Mouse (Mus musculus) heart, embryonic 15.5 days (tissue): ENCODE data around the gene Rab33b. TPM values are rescaled to one million over a fixed set of nuclear protein-coding genes. Genes with fewer than 3 reads are reported as not detected.

Experiments
- ATAC-seq: fragments of 200-750 bp; cut with Nextera tagmentation; replicated peaks from 2 replicates; pipeline ENCODE4 v1.8.0; 2017; ENCODE audit warnings: low read depth, moderate TSS enrichment; ENCODE audit not compliant: insufficient number of reproducible peaks, insufficient read depth, low FRiP score
- H3K27ac ChIP-seq: fragments of 300-500 bp; sonication (generic); 2 replicates; pipeline ENCODE4 v1.5.1; 2015; ENCODE audit warnings: mild to moderate bottlenecking, inconsistent platforms
- H3K27me3 ChIP-seq: fragments of 300-500 bp; sonication (generic); 2 replicates; pipeline ENCODE4 v1.6.1; 2015; ENCODE audit warnings: inconsistent platforms
- H3K36me3 ChIP-seq: fragments of 300-500 bp; sonication (generic); 2 replicates; pipeline ENCODE4 v1.6.1; 2015; ENCODE audit warnings: mild to moderate bottlenecking, inconsistent platforms
- H3K4me1 ChIP-seq: fragments of 300-500 bp; sonication (generic); replicated peaks from 2 replicates; pipeline ENCODE4 v1.6.1; 2015; ENCODE audit warnings: inconsistent platforms
- H3K4me2 ChIP-seq: fragments of 300-500 bp; sonication (generic); 2 replicates; pipeline ENCODE4 v1.6.1; 2015; ENCODE audit warnings: inconsistent platforms, mild to moderate bottlenecking, moderate library complexity
- H3K4me3 ChIP-seq: fragments of 300-500 bp; sonication (generic); 2 replicates; pipeline ENCODE4 v1.5.1; 2015; ENCODE audit warnings: mild to moderate bottlenecking, inconsistent platforms
- H3K9ac ChIP-seq: fragments of 300-500 bp; sonication (generic); 2 replicates; pipeline ENCODE4 v1.6.1; 2015; ENCODE audit warnings: mild to moderate bottlenecking, inconsistent platforms
- H3K9me3 ChIP-seq: fragments of 300-500 bp; sonication (generic); replicated peaks from 2 replicates; pipeline ENCODE4 v1.6.1; 2016; ENCODE audit warnings: inconsistent platforms
- WGBS: fragments of 180-500 bp; shearing (Covaris S2); methylation state at CpG from one replicate; pipeline ENCODE4 v1.1.7; 2015; ENCODE audit warnings: mixed read lengths; 5-methylcytosine and 5-hydroxymethylcytosine counted together
- polyA plus RNA-seq: library from polyadenylated mRNA; unstranded; fragments of >200 nt; fragmentation: Nextera tagmentation; extraction: Ambion mirVana; gene quantifications from 2 replicates; pipeline ENCODE4 v1.2.1, GENCODE M21; 2015

Rab33b gene
- polyA plus RNA-seq, 1 experiment from 2014 or later = 14.9 TPM

- no peaks in the 10 kb centered on the region for H3K9me3 ChIP-seq
- 86% methylated on average over 4 of the region's 4 CpGs for WGBS
- no peak overlapping the region for H3K9ac ChIP-seq
- H3K36me3 ChIP-seq = no peaks in the 10 kb centered on the region; the same call in 1 of the 2 replicates
- ATAC-seq = no peak
- H3K4me1 ChIP-seq = peaks cover 25% of the 10 kb centered on the region
- H3K27ac ChIP-seq = no peak overlapping the region
- no peak overlapping the region for H3K4me2 ChIP-seq
- H3K27me3 ChIP-seq = no peaks in the 10 kb centered on the region
- H3K4me3 ChIP-seq = no peak overlapping the region
Observed at GRCm38 (mm10) chr3:51486491-51487195, 2.9 kb downstream of the Rab33b start.

- WGBS = 82% methylated on average over 7 of the region's 7 CpGs
- Histone ChIP-seq H3K9ac (no peak overlapping the region), H3K36me3 (peaks cover 13% of the 10 kb centered on the region), H3K27ac (no peak overlapping the region), H3K9me3 (no peaks in the 10 kb centered on the region), H3K4me2 (no peak overlapping the region), H3K4me1 (peaks cover 23% of the 10 kb centered on the region), H3K27me3 (no peaks in the 10 kb centered on the region), H3K4me3 (no peak overlapping the region)
- ATAC-seq = no peak
Observed at GRCm38 (mm10) chr3:51490088-51490753, 6.5 kb downstream of the Rab33b start.

GRCm38 (mm10) chr3:51493272-51493838 is 9.6 kb downstream of the Rab33b start:
- H3K4me1 ChIP-seq = peaks cover 10% of the 10 kb centered on the region
- no peaks in the 10 kb centered on the region for H3K9me3 ChIP-seq
- peak overlapping the region; percentile 35; the same call in 1 of the 2 replicates for H3K27ac ChIP-seq
- 52% methylated on average over 13 of the region's 13 CpGs for WGBS
- no peak overlapping the region for H3K4me2 ChIP-seq
- no peak overlapping the region for H3K9ac ChIP-seq
- H3K36me3 ChIP-seq = peaks cover 16% of the 10 kb centered on the region
- H3K4me3 ChIP-seq = no peak overlapping the region
- no peak for ATAC-seq
- H3K27me3 ChIP-seq = no peaks in the 10 kb centered on the region

GRCm38 (mm10) chr3:51494466-51494865 is 10.7 kb downstream of the Rab33b start:
- Histone ChIP-seq H3K4me2 (no peak overlapping the region), H3K27ac (no peak overlapping the region), H3K4me1 (peaks cover 10% of the 10 kb centered on the region), H3K27me3 (no peaks in the 10 kb centered on the region), H3K9ac (no peak overlapping the region), H3K9me3 (no peaks in the 10 kb centered on the region), H3K4me3 (no peak overlapping the region), H3K36me3 (peaks cover 16% of the 10 kb centered on the region)
- WGBS = 83% methylated on average over 2 of the region's 2 CpGs
- ATAC-seq = no peak

GRCm38 (mm10) chr3:51495646-51496045 is 11.9 kb downstream of the Rab33b start:
- no peak overlapping the region for H3K4me2 ChIP-seq
- no peaks in the 10 kb centered on the region for H3K27me3 ChIP-seq
- H3K4me3 ChIP-seq = no peak overlapping the region
- 89% methylated on average over 9 of the region's 9 CpGs for WGBS
- H3K9me3 ChIP-seq = no peaks in the 10 kb centered on the region
- no peak for ATAC-seq
- H3K4me1 ChIP-seq = peaks cover 10% of the 10 kb centered on the region
- peaks cover 16% of the 10 kb centered on the region for H3K36me3 ChIP-seq
- H3K27ac ChIP-seq = no peak overlapping the region
- no peak overlapping the region for H3K9ac ChIP-seq

GRCm38 (mm10) chr3:51497978-51498377 is 14.3 kb downstream of the Rab33b start:
- 96% methylated on average over 1 of the region's 1 CpGs for WGBS

GRCm38 (mm10) chr3:51498659-51499058 is 14.9 kb downstream of the Rab33b start:
- Histone ChIP-seq H3K36me3 (peaks cover 12% of the 10 kb centered on the region), H3K4me1 (peaks cover 4% of the 10 kb centered on the region; the same call in 1 of the 2 replicates)
- 58% methylated on average over 5 of the region's 5 CpGs for WGBS

More at GRCm38 (mm10) chr3:51497978-51498377, 14.3 kb downstream of the Rab33b start:
- H3K4me3 ChIP-seq = no peak overlapping the region
- peaks cover 10% of the 10 kb centered on the region for H3K4me1 ChIP-seq
- peaks cover 16% of the 10 kb centered on the region for H3K36me3 ChIP-seq
- no peak for ATAC-seq
- H3K4me2 ChIP-seq = no peak overlapping the region
- H3K27me3 ChIP-seq = no peaks in the 10 kb centered on the region
- H3K9me3 ChIP-seq = no peaks in the 10 kb centered on the region
- no peak overlapping the region for H3K27ac ChIP-seq
- H3K9ac ChIP-seq = no peak overlapping the region

GRCm38 (mm10) chr3:51499876-51500275 is 16.2 kb downstream of the Rab33b start:
- Histone ChIP-seq H3K4me1 (no peaks in the 10 kb centered on the region), H3K9me3 (no peaks in the 10 kb centered on the region), H3K27ac (no peak overlapping the region), H3K9ac (no peak overlapping the region), H3K36me3 (peaks cover 4% of the 10 kb centered on the region; the same call in 1 of the 2 replicates), H3K4me2 (no peak overlapping the region), H3K4me3 (no peak overlapping the region), H3K27me3 (no peaks in the 10 kb centered on the region)
- 87% methylated on average over 4 of the region's 4 CpGs for WGBS
- ATAC-seq = no peak

More at GRCm38 (mm10) chr3:51498659-51499058, 14.9 kb downstream of the Rab33b start:
- H3K27ac ChIP-seq = no peak overlapping the region
- no peak for ATAC-seq
- no peaks in the 10 kb centered on the region for H3K27me3 ChIP-seq
- H3K9ac ChIP-seq = no peak overlapping the region
- H3K4me3 ChIP-seq = no peak overlapping the region
- H3K4me2 ChIP-seq = no peak overlapping the region
- no peaks in the 10 kb centered on the region for H3K9me3 ChIP-seq

GRCm38 (mm10) chr3:51504385-51504952 is 20.7 kb downstream of the Rab33b start:
- Histone ChIP-seq H3K4me2 (no peak overlapping the region), H3K4me1 (0 out of 2 replicates have a peak, but pooled peaks cover 3% of the 10 kb centered on the region), H3K4me3 (no peak overlapping the region), H3K27me3 (no peaks in the 10 kb centered on the region), H3K27ac (no peak overlapping the region), H3K9me3 (no peaks in the 10 kb centered on the region), H3K9ac (no peak overlapping the region), H3K36me3 (no peaks in the 10 kb centered on the region)
- no peak for ATAC-seq
- 81% methylated on average over 11 of the region's 11 CpGs for WGBS

- Histone ChIP-seq H3K4me3 (no peak overlapping the region), H3K9ac (no peak overlapping the region), H3K4me1 (0 out of 2 replicates have a peak, but pooled peaks cover 3% of the 10 kb centered on the region), H3K27ac (no peak overlapping the region), H3K27me3 (no peaks in the 10 kb centered on the region), H3K36me3 (no peaks in the 10 kb centered on the region), H3K4me2 (no peak overlapping the region), H3K9me3 (no peaks in the 10 kb centered on the region)
- WGBS = 60% methylated on average over 19 of the region's 19 CpGs
- no peak for ATAC-seq
Observed at GRCm38 (mm10) chr3:51505465-51505864, 21.7 kb downstream of the Rab33b start.

GRCm38 (mm10) chr3:51510903-51511302 is 27.2 kb downstream of the Rab33b start:
- H3K4me1 ChIP-seq = no peaks in the 10 kb centered on the region
- H3K4me3 ChIP-seq = peak overlapping the region; percentile 33
- H3K27me3 ChIP-seq = no peaks in the 10 kb centered on the region
- no peaks in the 10 kb centered on the region for H3K9me3 ChIP-seq
- H3K36me3 ChIP-seq = no peaks in the 10 kb centered on the region
- no peak overlapping the region for H3K9ac ChIP-seq
- H3K27ac ChIP-seq = no peak overlapping the region
- peak overlapping the region; percentile 54 for H3K4me2 ChIP-seq
- WGBS = 22% methylated on average over 8 of the region's 8 CpGs
- no peak for ATAC-seq
